Mouse (Mus musculus) kidney, adult 2 months (tissue): ENCODE results near the gene Pcp4l1.

ENCODE experiments used
- CTCF ChIP-seq: fragments of 200-500 bp; conservative IDR thresholded peaks from 2 replicates; pipeline ENCODE4 v1.5.1; 2011; ENCODE audit warnings: low read depth, mild to moderate bottlenecking, control low read depth, low read length, moderate library complexity, mixed read lengths; ENCODE audit not compliant: insufficient read depth, insufficient read length
- POLR2A ChIP-seq: fragments of 200-500 bp; IDR thresholded peaks from one replicate; pipeline ENCODE4 v1.6.1; 2011; ENCODE audit warnings: low read depth, low read length, control low read depth

GRCm38 (mm10) chr1:171227879-171228278, 31.8 kb upstream of the Pcp4l1 start:
- TF ChIP-seq CTCF (no peak), POLR2A (no peak)
